Mouse (Mus musculus) thymus, postnatal 14 days (tissue): Measurements from ENCODE around the gene Rab40c.

Source experiments
- DNase-seq: peaks from one replicate; pipeline ENCODE4 v3.0.0; 2021

Rab40c gene

GRCm38 (mm10) chr17:25840519-25840918 is 79.0 kb downstream of the Rab40c start:
- DNase-seq = no peak

GRCm38 (mm10) chr17:25839455-25840235 is 79.9 kb downstream of the Rab40c start:
- DNase-seq = no peak

- no peak for DNase-seq
Observed at GRCm38 (mm10) chr17:25838904-25839303, 80.6 kb downstream of the Rab40c start.

GRCm38 (mm10) chr17:25837533-25837932 is 82.0 kb downstream of the Rab40c start:
- DNase-seq = no peak

DNA sequence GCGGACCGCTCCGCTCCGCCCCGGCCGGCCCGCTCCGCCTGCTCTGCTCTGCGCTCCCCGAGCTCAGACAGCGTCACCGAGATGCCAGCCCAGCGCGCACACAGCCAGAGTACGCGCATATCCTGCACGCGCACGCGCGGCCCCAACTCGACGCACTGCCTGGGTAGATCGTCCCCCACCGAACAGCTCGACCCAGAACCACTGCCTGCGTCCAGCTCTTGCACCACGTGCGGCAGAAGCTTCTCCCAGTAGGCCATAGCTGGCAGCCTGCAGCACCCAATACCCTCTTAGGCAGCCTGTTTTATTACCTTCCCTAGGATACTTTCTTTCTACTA is 82.5 kb downstream of the Rab40c start, which contains the start of gene Rhbdl1:
Gene Rhbdl1 (minus strand): TSS at position 220 of the 335 bp plus-strand sequence.
- peak; percentile 63 for DNase-seq

- DNase-seq = no peak
Observed at GRCm38 (mm10) chr17:25836397-25837075, 83.0 kb downstream of the Rab40c start.

- no peak for DNase-seq
Observed at GRCm38 (mm10) chr17:25835816-25836215, 83.7 kb downstream of the Rab40c start.

GRCm38 (mm10) chr17:25835301-25835700 is 84.2 kb downstream of the Rab40c start:
- DNase-seq = no peak

- DNase-seq = no peak
Observed at GRCm38 (mm10) chr17:25834595-25835222, 84.8 kb downstream of the Rab40c start.

- no peak for DNase-seq
Observed at GRCm38 (mm10) chr17:25833961-25834594, 85.4 kb downstream of the Rab40c start.

GRCm38 (mm10) chr17:25833291-25833663 is 86.2 kb downstream of the Rab40c start, which contains the start of gene Stub1:
Gene Stub1 (minus strand): TSS chr17:25833404.
- DNase-seq = peak; percentile 69

DNA sequence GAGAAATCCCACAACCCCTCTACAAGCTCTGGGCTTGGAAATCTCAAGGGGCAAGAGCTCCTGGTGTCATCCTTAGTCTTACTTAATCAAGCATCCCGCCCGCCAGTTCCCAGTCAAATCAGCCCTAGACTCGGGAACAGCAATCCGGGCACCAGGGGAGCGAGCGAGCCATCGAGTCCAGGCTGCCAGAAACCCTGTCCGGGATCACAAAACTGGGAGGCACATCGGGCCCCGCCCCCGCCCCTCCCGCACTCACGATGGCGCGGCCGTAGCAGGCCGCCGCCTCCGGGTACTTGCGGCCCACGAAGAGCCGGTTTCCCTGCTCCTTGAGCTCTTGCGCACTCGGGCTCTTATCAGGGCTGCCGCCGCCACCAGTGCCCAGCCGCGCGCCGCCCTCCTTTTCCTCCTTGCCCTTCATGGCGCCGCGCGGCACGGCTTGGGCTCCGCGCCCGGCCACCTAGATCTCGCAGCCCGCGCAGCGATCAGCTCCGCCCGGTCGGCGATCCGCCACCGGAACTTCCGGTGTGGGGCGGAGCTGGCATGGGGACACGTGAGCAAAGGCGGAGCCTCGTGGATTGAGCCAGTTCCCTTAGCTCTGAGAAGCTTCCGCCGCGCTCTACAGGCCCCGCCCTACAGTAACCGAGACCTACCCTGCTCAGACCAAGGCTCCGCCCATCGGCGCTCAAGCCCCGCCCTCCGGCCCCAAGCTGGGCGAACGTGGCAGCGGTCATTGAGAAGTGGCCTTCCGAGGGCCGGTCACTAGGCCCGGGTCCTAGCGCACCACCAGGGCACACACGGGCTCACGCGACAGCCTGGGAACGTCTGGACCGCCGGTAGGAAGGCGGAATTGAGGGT is 86.9 kb downstream of the Rab40c start:
- DNase-seq = peak; percentile 98
